Mouse (Mus musculus): ENCODE results near the gene Dmwd. TPM values are rescaled to one million over a fixed set of nuclear protein-coding genes. Genes with fewer than 3 reads are reported as not detected.

Dmwd gene
- total RNA-seq, 2 experiments from 2014 or later: 3.4 to 4.9 TPM

- no peak for ATAC-seq (replicated peaks; ENCODE audit: poor library complexity, severe bottlenecking)
These were observed 51.7 kb downstream of the Dmwd start for GRCm38 (mm10) chr7:19127744-19128143.

GRCm38 (mm10) chr7:19129396-19129795, 53.4 kb downstream of the Dmwd start:
- no peak for ATAC-seq (replicated peaks; ENCODE audit: poor library complexity, severe bottlenecking)

- peak; percentile 15; the same call in 1 of the 2 replicates for ATAC-seq (replicated peaks; ENCODE audit: poor library complexity, severe bottlenecking)
These were observed 54.6 kb downstream of the Dmwd start for GRCm38 (mm10) chr7:19130657-19131056.

- ATAC-seq (replicated peaks; ENCODE audit: poor library complexity, severe bottlenecking): peak; percentile 98
These were observed 55.4 kb downstream of the Dmwd start for GRCm38 (mm10) chr7:19131324-19131848.

Other genes with a start within 250 kb of the Dmwd start
- 0.34 TPM in 1 of 2 replicates, not detected in the other for gene Mill2, start 236.3 kb upstream of the Dmwd start, total RNA-seq (2014; fragmentation: Nextera tagmentation)
- gene Mill2, start 236.3 kb upstream of the Dmwd start, total RNA-seq (2017): 0.04 TPM in 1 of 2 replicates, not detected in the other
- gene Pglyrp1, start 204.9 kb upstream of the Dmwd start, total RNA-seq (2014; fragmentation: Nextera tagmentation): 112 and 117 TPM in 2 replicates
- 17.6 and 21.2 TPM in 2 replicates for gene Pglyrp1, start 204.9 kb upstream of the Dmwd start, total RNA-seq (2017)
- 34.6 and 45.4 TPM in 2 replicates for gene Ccdc61, start 165.8 kb upstream of the Dmwd start, total RNA-seq (2014; fragmentation: Nextera tagmentation)
- 11.4 and 12.1 TPM in 2 replicates for gene Ccdc61, start 165.8 kb upstream of the Dmwd start, total RNA-seq (2017)
- gene Nova2, start 150.3 kb upstream of the Dmwd start, total RNA-seq (2014; fragmentation: Nextera tagmentation): not detected in 2 replicates
- gene Nova2, start 150.3 kb upstream of the Dmwd start, total RNA-seq (2017): not detected in 2 replicates
- not detected in 2 replicates for gene Nanos2, start 88.8 kb upstream of the Dmwd start, total RNA-seq (2014; fragmentation: Nextera tagmentation)
- not detected in 2 replicates for gene Nanos2, start 88.8 kb upstream of the Dmwd start, total RNA-seq (2017)
- gene Mypop, start 85.0 kb upstream of the Dmwd start, total RNA-seq (2014; fragmentation: Nextera tagmentation): not detected in 2 replicates
- 0.82 TPM in 1 of 2 replicates, not detected in the other for gene Mypop, start 85.0 kb upstream of the Dmwd start, total RNA-seq (2017)
- gene Irf2bp1, start 72.2 kb upstream of the Dmwd start, total RNA-seq (2014; fragmentation: Nextera tagmentation): 14.5 and 24.3 TPM in 2 replicates
- gene Irf2bp1, start 72.2 kb upstream of the Dmwd start, total RNA-seq (2017): 8.4 and 17.5 TPM in 2 replicates
- not detected in 2 replicates for gene Foxa3, start 52.7 kb upstream of the Dmwd start, total RNA-seq (2014; fragmentation: Nextera tagmentation)
- gene Foxa3, start 52.7 kb upstream of the Dmwd start, total RNA-seq (2017): not detected in 2 replicates
- 79.9 and 98.6 TPM in 2 replicates for gene Sympk, start 51.9 kb upstream of the Dmwd start, total RNA-seq (2014; fragmentation: Nextera tagmentation)
- gene Sympk, start 51.9 kb upstream of the Dmwd start, total RNA-seq (2017): 38.5 and 46.7 TPM in 2 replicates
- not detected in 2 replicates for gene Rsph6a, start 21.5 kb upstream of the Dmwd start, total RNA-seq (2014; fragmentation: Nextera tagmentation)
- gene Rsph6a, start 21.5 kb upstream of the Dmwd start, total RNA-seq (2017): not detected in 2 replicates
- gene Dmpk, start 7.6 kb downstream of the Dmwd start, total RNA-seq (2014; fragmentation: Nextera tagmentation): 0.32 TPM in 1 of 2 replicates, not detected in the other
- gene Dmpk, start 7.6 kb downstream of the Dmwd start, total RNA-seq (2017): 1.0 TPM in 1 of 2 replicates, not detected in the other
- 4.0 and 8.1 TPM in 2 replicates for gene Six5, start 18.4 kb downstream of the Dmwd start, total RNA-seq (2014; fragmentation: Nextera tagmentation)
- 1.6 and 2.7 TPM in 2 replicates for gene Six5, start 18.4 kb downstream of the Dmwd start, total RNA-seq (2017)
- gene Gm4969, start 42.1 kb downstream of the Dmwd start, total RNA-seq (2014; fragmentation: Nextera tagmentation): 0.71 TPM in 1 of 2 replicates, not detected in the other
- 0.05 TPM in 1 of 2 replicates, not detected in the other for gene Gm4969, start 42.1 kb downstream of the Dmwd start, total RNA-seq (2017)
- 3.1 and 4.9 TPM in 2 replicates for gene Fbxo46, start 43.6 kb downstream of the Dmwd start, total RNA-seq (2014; fragmentation: Nextera tagmentation)
- gene Fbxo46, start 43.6 kb downstream of the Dmwd start, total RNA-seq (2017): 4.7 and 5.4 TPM in 2 replicates
- 4.2 and 12.0 TPM in 2 replicates for gene Qpctl, start 73.1 kb downstream of the Dmwd start, total RNA-seq (2014; fragmentation: Nextera tagmentation)
- gene Qpctl, start 73.1 kb downstream of the Dmwd start, total RNA-seq (2017): 4.9 and 5.0 TPM in 2 replicates
- gene Snrpd2, start 73.5 kb downstream of the Dmwd start, total RNA-seq (2014; fragmentation: Nextera tagmentation): 91.5 and 121 TPM in 2 replicates
- 83.2 and 158 TPM in 2 replicates for gene Snrpd2, start 73.5 kb downstream of the Dmwd start, total RNA-seq (2017)
- not detected in 2 replicates for gene Gipr, start 89.9 kb downstream of the Dmwd start, total RNA-seq (2014; fragmentation: Nextera tagmentation)
- 0.26 TPM in 1 of 2 replicates, not detected in the other for gene Gipr, start 89.9 kb downstream of the Dmwd start, total RNA-seq (2017)
- gene Eml2, start 100.2 kb downstream of the Dmwd start, total RNA-seq (2014; fragmentation: Nextera tagmentation): 4.1 and 18.1 TPM in 2 replicates
- 10.4 and 22.7 TPM in 2 replicates for gene Eml2, start 100.2 kb downstream of the Dmwd start, total RNA-seq (2017)
- not detected in 2 replicates for gene Gpr4, start 136.3 kb downstream of the Dmwd start, total RNA-seq (2014; fragmentation: Nextera tagmentation)
- gene Gpr4, start 136.3 kb downstream of the Dmwd start, total RNA-seq (2017): not detected in 2 replicates
- 20.7 and 35.1 TPM in 2 replicates for gene Opa3, start 152.1 kb downstream of the Dmwd start, total RNA-seq (2014; fragmentation: Nextera tagmentation)
- 14.6 and 18.3 TPM in 2 replicates for gene Opa3, start 152.1 kb downstream of the Dmwd start, total RNA-seq (2017)
- 60.7 and 70.5 TPM in 2 replicates for gene Vasp, start 195.6 kb downstream of the Dmwd start, total RNA-seq (2014; fragmentation: Nextera tagmentation)
- 52.8 and 63.3 TPM in 2 replicates for gene Vasp, start 195.6 kb downstream of the Dmwd start, total RNA-seq (2017)
- gene Ppm1n, start 203.8 kb downstream of the Dmwd start, total RNA-seq (2014; fragmentation: Nextera tagmentation): not detected in 2 replicates
- not detected in 2 replicates for gene Ppm1n, start 203.8 kb downstream of the Dmwd start, total RNA-seq (2017)
- gene Rtn2, start 206.4 kb downstream of the Dmwd start, total RNA-seq (2014; fragmentation: Nextera tagmentation): not detected in 2 replicates
- gene Rtn2, start 206.4 kb downstream of the Dmwd start, total RNA-seq (2017): not detected in 2 replicates
- 8.1 and 13.7 TPM in 2 replicates for gene Fosb, start 233.8 kb downstream of the Dmwd start, total RNA-seq (2014; fragmentation: Nextera tagmentation)
- 19.3 and 24.4 TPM in 2 replicates for gene Fosb, start 233.8 kb downstream of the Dmwd start, total RNA-seq (2017)

Measured in granulocyte monocyte progenitor cell, adult 5-6 weeks (primary cell).